Mouse (Mus musculus): Measurements from ENCODE around the gene Fam71e1.

The Fam71e1 gene

DNA sequence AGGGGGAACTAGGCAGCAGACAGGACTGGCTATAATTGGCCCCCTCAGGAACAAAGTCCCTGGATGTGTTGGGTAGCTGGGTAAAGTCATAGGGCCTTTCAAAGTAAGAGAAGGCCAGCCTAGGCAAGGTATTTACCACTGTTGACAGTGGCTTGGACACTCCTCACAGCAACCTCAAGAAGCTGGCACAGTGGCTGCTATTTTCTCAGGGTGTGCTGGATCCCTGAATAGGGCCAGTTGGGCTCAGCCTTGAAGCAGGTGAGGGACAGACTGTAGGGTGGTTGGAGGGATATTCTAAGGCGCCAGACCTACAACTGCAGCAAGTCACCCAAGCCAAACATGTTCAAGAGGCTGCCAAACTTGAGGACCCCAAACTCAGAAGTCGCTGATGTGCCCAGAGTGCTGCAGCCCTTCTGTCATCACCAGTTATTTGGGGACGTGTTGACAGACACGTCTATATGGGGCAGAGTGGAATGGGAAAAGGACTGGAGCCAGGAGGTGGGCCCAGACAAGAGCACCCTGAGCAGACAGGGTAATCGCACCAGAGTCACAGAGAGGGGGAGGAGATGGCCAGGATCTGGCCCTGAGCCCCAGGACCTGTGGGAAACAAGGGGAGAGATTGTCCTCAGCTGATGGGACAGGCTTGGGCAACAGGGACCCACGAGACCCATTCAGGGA is 24.4 kb upstream of the Fam71e1 start:
- DNase-seq = peak; percentile 18 to 33

DNA sequence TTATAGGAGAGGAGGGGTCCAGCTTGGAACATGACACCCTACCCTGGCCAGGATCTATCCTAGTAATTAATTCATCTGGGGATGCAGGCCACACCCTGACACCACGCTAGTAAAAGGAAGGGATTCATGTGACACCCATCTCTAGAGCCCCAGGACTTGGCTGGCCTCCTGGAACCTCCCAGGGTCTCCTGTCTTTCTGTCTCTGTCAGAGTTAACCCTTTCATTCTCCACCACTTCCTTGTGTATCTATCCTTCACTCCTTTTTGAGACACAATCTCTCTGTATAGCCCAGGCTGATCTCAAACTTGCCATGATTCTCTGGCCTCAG is 23.9 kb upstream of the Fam71e1 start:
- DNase-seq = peak in 1 of 2 experiments; percentile 37

DNA sequence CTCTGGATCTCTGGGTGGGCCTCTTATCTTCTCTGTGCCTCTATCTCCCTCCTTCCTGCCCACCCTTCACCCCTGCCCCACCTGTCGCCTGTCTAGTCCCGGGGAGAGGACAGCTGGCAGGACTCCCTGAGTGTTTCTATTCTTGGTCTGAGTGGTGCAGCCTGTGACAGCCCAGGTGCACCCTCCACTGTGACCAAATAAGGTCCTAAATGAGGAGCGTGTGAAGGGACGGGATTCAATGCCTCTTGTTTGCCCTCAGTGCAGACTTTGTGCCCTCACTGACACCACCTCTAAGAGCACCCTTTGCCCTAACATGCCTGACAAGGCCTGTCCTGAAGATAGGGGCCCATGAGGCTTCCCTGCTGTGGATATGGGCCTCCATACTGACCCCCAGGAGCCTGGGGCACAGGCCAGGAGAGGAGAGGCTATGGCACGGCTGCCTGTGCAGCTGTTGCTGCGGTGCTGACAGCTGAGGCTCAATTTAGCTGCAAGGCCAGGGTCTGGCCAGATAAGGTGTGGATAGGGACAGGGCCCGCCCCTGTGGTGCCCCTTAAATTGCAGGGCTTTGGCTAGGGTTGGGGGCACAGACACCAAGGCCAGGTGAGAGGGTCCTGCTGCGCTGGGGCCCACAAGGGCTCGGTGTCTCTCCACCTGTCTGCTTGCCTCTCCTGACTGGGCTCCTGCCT is 23.3 kb upstream of the Fam71e1 start:
- DNase-seq = peak; percentile 58 to 61

DNA sequence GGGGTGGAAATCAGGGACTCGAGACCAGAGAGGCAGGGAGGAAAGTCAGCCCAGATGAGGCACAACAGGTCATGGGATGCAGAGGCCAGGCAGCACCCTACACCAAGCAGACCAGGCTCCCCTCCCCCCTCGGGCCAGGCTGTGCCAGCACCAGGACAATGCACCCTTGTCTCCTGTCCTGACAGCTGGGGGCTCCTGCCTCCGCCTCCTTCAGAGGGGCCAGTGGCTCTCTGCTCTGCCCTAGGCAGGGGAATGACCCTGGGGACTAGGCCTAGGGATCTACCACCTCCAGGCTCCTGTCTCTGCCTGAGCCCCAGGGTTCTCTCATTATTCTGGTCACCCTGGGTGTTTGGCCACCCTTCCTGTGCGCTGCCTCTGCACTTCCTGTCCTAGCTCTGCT is 22.0 kb upstream of the Fam71e1 start:
- DNase-seq = peak; percentile 42 to 67

DNA sequence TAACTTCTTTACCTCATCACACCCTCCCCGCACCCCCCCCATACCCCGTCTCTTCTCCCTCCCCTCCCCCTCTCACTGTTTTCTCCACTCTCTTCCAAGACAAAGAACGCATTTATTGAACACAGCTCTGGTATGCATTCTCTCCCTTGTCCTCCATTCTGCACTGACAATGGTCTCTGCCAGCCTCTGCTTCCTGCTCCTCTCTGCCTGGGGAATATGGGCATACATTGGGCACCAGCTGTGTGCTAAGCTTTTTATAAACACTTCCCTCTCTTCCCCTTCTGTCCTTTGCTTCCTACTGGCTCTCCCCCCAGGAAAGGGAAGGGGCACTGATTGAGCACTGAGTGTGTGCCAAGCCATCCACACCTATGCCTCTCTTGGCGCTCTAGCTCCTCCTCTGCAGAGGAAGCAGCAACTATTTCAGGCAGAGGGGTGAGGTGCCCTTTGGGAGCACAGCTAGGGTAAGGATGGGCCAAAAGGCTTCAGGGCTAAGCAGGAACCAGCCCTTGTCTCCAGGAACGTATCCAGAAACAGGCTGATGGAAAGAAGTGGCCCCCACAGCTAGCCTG is 21.3 kb upstream of the Fam71e1 start:
- DNase-seq = peak; percentile 15 to 17

DNA sequence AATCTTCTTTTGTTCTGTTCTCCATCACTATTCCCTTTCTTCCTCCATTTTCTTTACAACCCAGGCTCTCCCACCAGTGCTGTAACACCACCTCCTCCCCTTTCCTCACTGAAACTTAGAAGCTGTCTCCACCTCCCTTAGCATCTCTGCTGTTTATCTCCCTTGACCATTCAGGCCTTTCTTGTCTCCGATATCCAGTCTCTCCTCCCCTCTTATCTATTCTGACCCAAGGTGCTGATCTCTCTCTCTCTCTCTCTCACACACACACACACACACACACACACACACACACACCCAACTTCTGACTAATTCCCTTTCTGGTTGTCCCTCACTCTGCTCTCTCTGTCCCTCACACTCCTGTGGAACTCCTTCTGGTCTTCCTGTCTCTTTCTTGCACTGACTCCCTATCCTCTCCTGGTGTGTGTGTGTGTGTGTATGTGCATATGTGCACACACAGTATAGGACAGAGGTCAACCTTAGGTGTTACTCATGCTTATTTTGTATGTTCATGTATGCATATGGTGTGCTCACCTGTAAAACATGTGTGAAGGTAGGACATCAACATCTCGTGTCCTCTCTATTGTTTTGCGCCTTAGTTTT is 13.4 kb upstream of the Fam71e1 start:
- DNase-seq = no peak

DNA sequence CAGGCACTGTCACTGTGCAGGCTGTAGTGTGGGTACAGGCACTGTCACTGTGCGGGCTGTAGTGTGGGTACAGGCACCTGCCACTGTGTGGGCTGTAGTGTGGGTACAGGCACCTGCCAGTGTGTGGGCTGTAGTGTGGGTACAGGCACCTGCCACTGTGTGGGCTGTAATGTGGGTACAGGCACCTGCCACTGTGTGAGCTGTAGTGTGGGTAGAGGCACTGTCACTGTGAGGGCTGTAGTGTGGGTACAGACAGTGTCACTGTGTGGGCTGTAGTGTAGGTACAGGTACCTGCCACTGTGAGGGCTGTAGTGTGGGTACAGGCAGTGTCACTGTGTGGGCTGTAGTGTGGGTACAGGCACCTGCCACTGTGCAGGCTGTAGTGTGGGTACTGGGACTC is 12.3 kb upstream of the Fam71e1 start:
- peak in 1 of 2 experiments; percentile 5 for DNase-seq

DNA sequence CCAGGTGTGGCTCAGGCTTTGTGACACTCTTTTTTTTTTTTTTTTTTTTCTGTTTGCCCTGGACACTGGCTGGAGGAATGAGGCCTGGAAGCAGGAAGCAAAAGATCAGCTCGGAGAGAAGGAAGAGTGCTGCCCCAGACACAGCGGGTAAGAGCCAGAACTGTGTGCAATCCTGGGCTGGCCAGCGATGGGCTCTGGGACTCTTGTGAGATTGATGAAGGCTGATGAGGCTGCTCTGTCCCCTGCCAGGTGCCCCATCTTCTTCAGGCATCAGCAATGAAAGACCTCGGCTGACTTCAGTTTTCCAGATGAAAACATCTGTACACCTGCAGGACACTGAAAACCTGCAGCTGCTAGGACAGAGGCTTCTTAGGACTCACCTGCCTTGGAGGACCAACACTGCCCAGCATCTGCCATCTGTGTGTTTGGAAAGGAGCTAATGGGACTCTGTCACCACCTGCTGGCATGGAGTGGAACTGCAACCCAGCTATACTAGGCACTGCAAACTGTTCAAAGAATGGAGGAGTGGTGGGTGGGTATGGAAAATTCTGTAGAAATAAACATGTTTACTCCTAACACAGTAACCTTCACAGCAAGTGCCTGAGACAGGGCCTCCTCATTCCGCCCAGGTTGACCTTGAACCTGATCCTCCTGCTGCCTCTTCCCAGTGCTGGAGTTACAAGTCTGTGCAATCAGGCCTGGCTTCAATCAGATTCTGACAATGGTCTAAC is 11.4 kb upstream of the Fam71e1 start:
- peak; percentile 91 to 92 for DNase-seq

DNA sequence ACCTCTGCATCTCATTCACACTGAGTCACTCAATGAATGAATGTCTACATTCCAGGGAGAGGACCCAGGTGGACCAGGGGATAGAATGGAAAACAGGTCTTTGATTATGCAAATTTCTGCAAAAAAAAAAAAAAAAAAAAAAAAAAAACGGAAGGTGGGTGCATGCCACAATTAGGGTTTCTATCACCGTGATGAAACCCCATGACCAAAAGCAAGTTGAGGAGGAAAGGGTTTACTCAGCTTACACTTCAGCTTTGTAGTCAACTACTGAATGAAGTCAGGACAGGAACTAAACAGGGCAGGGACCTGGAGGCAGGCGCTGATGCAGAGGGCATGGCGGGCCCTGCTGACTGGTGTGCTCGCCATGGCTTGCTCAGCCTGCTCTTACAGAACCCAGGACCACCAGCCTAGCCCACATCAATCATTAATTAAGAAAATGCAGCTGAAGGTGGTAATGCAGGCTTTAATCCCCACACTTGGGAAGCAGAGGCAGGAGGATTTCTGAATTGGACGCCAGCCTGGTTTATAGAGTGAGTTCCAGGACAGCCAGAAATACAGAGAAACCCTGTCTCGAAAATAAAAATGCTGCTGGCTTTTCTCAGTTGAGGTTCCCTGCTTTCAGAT is 10.7 kb upstream of the Fam71e1 start:
- peak in 1 of 2 experiments; percentile 10 for DNase-seq

DNA sequence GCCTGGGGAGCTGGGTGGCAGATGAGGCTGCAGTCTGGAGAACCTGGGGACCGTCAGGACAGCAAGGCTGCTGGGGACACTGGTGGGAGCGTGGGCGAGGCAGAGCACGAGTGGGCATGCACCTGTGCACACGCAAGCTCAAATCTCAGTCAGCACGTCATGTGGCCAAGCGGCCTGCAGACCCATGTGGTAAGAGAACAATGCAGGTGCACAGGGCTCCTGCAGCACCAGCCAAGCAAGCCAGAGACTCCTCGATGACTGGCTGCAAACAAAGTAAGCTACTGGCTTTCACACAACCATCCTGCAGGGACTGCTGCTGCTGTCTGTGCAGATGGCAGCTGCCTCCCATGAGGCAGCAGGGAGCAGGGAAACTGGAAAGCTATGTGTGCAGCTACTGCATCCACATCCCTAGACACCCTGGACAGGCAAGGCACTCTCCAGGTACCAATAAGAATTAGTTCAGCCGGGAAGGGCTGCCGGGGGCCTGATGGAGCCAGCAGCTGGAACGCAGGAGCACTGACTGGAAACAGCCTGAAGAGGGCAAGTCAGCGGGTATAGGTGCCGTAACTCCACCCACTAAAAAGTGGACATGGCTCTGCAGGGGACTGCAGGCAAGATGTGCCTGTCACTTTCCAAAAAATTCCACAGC is 9.3 kb upstream of the Fam71e1 start:
- DNase-seq = peak; percentile 18

DNA sequence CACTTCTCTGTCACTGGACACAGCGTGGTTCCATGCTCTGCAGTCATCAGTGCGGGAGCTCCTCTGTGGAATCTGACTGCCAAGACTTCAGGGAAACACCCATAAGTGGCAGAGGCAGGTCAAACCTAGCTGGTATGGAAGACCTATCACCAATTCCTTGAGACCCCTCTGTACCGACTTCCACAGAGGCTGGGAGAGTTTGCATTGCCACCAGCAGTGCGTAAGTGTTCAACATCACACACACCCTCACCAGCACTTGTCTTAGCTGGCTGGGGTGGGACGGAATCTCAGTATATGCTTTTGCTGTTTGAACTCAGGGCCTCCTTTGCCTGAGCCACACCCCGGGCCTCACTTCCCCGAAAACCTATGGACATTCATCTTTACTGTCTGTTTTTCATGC is 8.4 kb upstream of the Fam71e1 start:
- peak in 1 of 2 experiments; percentile 11 for DNase-seq

DNA sequence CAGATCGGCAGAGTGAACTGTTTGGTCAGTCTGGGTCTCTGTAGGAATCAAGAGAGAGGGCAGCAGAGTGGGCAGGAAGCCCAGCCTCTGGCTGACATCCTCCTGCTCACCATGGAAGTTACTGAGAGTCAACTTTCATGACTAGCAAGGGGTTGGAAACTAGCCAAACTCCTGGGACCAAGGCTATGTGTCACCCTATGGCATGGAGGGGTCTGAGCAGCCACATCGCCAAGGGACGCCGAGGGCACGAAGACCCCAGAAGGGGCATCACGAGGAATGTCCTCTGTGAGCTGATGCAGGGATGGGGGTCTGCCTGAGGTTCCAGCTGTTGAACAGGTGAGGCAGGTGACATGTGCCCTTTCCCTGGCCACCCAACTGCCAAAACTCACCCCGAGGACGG is 7.8 kb upstream of the Fam71e1 start:
- DNase-seq = peak in 1 of 2 experiments; percentile 21

DNA sequence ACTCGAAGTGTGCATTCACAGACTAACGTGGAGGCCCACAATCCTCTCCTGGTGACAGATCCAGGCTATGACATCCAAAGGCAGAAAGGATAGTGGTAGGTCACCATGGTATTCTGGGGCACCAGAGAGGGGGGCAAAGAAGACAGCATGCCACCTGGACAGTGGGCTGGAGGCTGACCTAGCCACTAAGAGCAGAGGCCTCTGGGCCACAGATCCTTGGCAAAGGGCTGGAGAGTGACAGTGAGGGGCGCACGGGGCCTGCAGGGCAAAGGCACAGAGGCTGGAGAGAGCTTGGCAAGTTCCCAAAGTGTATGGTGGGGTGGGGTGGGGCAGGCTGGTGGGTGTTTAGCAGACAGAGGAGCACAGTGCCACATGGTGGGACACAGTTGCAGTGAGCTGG is 6.1 kb upstream of the Fam71e1 start:
- peak in 1 of 2 experiments; percentile 22 for DNase-seq

DNA sequence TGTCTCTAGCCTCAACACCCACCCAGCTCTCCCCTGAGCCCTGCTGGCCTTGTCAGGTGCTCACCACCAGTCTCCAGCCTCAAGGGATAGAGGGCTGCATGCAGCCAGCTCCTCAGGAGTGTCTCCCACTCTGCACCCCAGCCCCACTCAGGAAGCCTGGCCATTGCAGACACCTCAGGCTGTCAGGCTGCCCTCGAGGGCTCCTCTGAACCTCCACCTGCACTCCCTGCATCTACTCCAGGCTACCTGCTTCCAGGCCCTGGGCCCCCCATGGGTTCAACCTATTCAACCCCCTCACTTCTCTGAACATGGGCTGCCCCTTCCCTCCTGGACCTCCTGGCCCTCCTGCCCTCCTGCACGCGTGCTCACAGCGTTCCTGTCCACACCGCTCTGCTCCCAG is 5.0 kb upstream of the Fam71e1 start:
- DNase-seq = peak in 1 of 2 experiments; percentile 8

DNA sequence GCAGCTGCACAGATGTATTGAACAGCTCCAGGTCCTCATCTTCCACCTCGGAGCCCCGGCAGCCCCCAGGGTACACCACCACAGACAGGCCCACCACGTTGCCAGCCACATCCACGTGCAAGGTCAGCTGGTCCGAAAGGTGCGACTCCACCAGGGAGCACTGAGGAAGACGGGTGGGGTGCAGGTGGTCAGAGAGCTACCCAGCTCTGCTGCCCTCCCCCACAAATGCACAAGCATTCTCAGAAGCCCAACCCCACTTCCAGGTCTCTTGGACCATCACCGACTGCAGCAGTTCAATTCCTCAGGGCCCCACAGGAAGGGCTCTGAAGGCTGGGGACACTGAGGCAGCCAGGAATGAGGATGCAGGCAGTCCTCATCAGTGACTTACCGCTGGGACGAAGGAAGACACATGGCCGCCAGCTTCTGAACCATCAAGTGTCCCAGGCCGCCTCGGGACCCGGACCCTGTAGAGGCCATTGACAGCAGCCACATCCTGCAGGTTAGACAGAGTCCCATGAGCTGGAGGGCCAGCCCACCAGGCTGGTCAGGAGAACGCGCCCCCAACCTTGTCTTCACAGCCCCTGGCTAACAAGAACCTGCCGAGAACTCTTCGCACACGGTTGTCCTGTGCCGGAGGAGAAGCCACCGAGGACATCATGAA is 4.1 kb upstream of the Fam71e1 start:
- DNase-seq = peak in 1 of 2 experiments; percentile 12

DNA sequence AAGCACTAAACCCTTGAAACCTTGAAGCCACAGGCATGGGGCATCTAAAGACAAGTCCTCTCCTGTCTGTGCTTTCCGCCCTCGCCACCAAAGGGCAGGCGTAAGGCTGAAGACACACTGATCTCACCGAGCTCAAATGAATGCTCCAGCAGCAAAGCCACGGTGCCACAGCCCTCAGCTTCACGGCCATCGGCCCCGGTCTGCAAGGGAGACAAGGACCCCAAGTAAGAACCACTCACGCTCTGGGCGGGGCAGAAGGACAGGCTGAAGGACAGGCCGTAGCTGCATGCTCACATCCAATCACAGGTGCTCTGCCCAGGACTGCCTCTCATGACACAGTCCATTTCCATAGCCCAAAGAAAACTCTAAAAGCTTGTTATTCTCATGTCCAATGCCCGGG is 1.7 kb upstream of the Fam71e1 start:
- DNase-seq = peak in 1 of 2 experiments; percentile 42

DNA sequence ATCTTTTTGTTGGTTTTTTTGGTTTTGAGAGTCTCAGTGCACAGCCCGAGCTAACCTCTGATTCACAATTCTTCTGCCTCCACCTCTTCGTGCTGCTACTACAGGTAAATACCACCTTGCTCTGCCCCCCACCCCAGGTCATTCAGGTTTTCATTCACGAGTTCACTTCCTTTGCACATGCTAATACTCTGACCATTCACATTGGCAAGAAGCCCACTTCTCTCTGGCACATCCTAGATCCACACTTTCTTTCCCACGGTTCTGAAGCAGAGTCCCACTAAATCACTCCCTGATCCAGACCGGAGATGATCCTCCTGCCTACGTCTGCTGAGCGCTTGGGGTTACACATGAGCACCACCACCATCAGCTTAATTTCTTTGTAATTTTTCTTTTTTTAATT is 1.3 kb upstream of the Fam71e1 start:
- peak in 1 of 2 experiments; percentile 34 for DNase-seq

DNA sequence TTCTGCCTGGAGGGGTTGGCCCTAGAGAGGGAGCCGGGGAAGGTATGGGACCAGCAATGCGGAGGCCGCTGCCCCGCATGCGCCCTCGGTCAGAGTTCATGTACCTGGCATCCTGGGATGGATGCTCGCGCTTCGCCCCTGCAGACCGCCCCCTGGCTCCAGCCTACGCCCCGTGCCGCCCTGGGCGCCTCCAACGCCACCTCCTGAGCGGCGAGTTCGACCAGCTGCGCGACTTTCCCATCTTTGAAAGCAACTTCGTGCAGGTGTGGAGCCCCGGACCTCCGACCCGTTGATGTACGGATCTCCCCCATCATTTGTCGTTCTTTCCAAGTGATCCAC is 359 bp downstream of the Fam71e1 start:
- no peak for DNase-seq

DNA sequence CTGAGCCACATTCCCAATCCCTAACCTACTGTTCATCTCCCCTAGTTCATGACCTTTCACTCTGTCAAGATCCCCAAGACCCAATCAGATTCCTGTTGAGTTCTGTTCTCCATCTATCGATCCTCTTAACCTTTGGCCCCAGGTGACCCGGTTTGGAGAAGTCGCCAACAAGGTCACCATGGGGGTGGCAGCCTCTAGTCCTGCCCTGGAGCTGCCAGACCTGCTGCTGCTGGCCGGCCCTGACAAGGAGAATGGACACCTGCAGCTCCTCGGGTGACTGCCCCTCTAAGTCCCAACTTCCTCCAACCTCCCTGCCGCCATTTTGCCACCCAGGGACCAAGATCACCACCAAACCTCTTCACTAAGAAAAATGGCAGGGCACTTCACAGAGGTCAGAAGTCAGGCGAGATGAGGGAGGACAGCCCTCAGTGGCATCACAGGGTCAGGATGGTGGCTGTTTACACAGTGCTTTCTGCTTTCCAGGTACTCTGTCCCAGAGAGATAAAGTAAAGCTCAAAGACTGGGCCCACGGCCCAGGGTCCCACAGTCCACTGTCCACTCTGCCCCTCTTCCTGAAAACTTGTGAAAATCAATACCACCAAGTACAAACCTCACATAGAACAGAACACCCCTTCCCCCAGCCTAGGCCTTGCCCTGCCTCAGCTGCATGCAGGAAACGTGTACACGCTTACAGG is 1.1 kb downstream of the Fam71e1 start:
- peak in 1 of 2 experiments; percentile 38 for DNase-seq

DNA sequence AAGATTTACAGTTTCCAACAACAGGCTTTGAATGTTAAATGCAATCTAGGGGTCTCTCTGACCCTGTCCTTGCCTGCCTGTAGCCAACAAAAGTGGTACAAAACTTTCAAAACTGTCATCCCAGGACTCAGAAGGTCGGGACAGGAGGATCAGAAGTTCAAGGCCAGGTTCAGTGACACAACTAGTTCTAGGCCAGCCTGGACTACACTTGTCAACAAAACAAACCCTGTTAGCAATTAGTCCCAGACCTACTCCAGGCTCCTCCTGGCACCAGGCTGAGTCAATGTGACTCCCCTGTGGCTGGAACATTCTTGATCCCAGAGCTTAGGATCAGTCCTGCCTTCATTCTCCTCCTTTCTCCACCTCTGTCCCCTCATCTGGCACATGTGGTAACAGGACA is 2.5 kb downstream of the Fam71e1 start:
- no peak for DNase-seq

DNA sequence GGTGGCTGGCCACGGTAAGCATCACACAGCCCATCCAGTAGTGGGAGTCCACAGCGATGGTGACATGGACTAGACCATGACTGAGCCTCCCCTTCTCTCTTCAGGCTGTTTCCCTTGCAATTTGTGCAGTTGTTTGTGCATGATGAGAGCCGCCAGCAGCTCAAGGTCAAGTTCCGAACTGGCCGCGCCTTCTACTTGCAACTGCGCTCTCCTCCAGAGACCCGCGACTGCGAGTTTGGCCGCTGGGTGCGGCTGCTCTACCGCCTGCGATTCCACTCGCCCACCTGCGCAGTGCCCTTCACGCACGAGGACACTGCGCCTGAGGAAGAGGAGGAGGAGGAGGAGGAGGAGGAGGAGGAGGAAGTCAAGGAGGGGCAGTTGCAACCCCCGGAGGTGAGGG is 3.7 kb downstream of the Fam71e1 start:
- peak in 1 of 2 experiments; percentile 12 for DNase-seq
